Mouse (Mus musculus): ENCODE measurements at regions not wholly inside any gene's neighbourhood (a gene's known extent, or its start where the extent isn't known, plus 50 kb on each side); places are given as distances from the start of the nearest gene placed in this dataset.

DNA sequence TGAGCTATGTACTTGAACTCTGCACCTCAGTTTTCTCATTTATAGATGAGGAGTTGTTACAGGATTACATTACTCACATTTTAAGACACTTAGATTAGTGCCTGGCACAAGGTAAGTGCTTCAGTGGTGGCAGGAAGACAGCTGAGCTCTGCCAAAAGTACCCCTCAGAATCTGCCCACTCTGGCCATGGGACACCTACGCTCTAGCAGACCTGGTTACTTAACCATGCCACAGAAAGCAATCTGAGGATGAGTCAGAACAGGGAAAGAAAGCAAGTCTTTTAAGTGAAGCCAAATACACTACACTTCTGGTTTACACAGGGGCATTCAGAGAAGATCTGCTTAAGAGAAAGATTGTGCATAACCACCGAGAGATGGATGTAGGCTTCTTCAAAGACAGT lies 215.5 kb upstream of the Car8 start:
- no peak for TF ChIP-seq GATA4 (IDR thresholded peaks at IDR 0.05; ENCODE audit: insufficient replicate concordance, low read length)

- TF ChIP-seq GATA4 (IDR thresholded peaks at IDR 0.05; ENCODE audit: insufficient replicate concordance, low read length): no peak
Measured at GRCm38 (mm10) chr4:8432393-8432792, 193.6 kb upstream of the Car8 start.

DNA sequence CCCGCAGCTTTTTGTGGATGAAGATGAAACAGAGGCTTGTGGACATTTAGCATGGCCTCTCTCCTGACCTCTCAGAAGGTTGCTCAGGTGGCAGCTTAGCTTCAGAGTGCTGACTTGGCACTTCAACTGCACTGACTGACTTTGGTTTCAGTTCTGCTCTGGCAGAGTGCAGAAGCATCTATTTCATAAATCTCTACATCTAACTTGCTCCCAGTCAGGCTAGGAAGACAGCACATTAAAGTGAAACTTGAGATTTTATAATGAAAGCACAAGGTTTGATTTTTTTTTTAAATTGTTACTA lies 192.1 kb upstream of the Car8 start:
- TF ChIP-seq GATA4 (IDR thresholded peaks at IDR 0.05; ENCODE audit: insufficient replicate concordance, low read length): no peak

DNA sequence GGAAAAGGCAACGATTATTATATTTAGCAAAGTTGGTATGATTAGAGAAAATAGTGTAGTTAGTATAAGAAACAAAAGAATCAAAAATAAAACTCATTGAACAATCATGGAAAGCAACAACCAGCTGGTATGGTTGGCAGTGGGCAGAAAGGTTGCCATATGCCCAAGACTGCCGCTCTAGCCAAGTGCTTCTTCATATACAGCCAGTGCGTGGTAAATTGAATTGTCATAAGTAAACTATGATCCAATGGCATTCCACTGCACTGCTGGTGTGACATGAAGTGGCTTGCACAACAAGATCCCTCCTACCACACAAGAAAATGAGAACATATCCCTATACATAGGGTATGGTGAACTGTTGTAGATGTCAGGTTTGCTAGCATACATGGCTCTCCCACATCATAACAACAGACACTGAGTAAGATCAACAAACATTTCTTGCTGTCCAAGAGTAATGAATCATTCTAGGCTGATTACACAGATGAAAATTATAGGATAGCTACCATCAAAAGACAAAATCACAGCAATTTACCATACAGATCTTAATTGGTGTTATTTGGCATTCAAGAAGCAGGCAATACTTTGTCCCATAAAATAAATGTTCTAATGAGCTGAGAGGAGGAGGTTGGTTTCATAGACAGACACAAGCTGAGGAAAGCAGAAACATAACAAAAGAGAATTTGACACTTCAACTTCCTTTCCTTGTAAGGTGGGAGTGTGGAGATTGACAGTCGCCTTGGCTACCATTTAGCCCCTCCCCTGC lies 191.6 kb upstream of the Car8 start:
- TF ChIP-seq GATA4 (IDR thresholded peaks at IDR 0.05; ENCODE audit: insufficient replicate concordance, low read length): no peak

GRCm38 (mm10) chr4:8429771-8430170 lies 190.9 kb upstream of the Car8 start:
- TF ChIP-seq GATA4 (IDR thresholded peaks at IDR 0.05; ENCODE audit: insufficient replicate concordance, low read length): no peak

DNA sequence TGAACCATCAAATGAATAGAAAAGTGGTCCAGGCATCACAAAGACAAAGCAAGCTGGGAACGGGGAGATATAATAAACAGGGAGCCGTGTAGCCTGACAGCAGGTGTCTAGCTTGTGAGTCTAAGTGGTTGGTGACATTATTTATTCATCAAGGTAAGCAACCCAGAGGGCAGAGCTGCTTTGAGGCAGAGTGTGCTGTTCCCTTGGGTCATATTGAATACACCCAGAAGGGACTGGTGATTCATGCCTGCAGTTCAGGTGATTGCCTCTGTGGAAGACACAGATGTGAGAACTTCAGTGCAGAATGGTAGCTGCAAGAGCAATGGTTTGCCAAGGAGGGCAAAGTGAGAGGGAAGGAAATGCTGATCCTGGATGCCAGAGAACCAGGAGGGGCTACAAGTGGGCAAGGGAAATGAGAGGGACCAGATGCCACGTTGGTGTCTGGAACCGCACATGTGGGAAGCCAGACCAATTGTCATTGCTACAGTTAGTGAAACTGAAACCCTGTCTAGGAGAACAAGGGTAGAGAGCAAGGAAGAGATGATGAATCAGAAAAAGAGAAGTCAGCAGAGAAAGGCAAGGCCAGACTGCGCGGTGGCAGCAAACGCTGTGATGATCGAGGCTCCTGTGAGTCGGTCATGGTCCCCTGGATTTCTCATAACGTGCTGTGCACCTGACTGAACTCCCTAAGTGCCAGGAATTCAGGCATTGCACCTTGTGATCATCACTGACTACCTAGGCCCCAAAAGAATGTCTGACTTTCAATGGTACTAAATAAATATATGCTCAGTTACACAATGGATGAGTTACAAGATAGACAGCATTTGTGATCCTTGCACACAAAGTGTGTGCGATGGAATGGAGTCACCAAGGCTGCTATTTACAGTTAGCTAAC lies 190.0 kb upstream of the Car8 start:
- no peak for TF ChIP-seq GATA4 (IDR thresholded peaks at IDR 0.05; ENCODE audit: insufficient replicate concordance, low read length)

- TF ChIP-seq GATA4 (IDR thresholded peaks at IDR 0.05; ENCODE audit: insufficient replicate concordance, low read length): no peak
Measured at GRCm38 (mm10) chr4:8427812-8428211, 189.0 kb upstream of the Car8 start.

DNA sequence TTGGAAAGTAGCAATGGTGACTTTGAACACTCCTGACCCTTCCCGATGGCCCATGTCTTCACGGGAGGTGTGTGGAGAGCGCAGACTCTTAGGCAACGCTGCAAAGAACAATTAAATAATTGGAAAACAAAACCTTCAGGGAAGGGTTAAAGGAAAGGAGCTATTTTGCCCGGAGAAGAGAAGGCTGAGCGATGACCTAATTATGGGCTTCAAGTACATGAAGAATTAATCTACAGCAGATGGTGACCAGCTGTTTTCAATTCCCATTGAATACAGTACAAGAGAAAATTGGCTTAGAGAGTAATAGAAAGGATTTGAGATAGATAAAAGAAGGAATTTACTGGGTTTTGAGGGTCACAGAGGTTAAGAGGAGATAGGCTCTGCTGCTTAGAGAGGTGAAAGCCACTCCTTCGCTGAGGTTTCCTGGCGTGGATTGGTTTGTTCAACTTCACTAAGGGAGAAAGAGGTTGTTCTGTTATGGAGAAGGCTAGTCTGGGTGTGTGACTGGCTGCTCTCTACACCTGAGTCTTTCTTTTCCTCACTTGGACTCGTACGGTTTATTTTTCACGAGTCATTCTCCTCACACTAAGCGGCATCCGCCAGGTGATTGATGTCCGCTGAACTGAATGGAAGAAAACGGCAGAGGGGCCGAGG lies 184.7 kb upstream of the Car8 start:
- no peak for TF ChIP-seq GATA4 (IDR thresholded peaks at IDR 0.05; ENCODE audit: insufficient replicate concordance, low read length)

DNA sequence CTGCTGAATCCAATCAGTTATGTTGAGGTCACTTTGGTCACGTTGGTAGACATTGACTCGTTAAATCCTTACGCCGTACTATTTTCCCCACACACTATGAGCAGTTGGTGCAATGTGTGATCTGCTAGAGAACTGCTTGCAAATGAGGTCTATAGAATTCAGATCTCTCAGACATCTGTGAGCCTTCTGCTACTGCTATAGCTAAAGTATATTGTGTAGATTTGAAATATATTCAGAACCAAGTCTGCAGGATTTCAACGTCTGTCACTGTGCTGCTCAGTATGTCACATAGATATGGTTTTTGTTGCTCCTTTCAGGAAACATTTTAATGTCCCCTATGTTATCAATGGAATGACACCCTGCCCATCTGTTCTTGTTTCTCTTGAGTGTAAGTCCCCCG lies 182.4 kb upstream of the Car8 start:
- TF ChIP-seq GATA4 (IDR thresholded peaks at IDR 0.05; ENCODE audit: insufficient replicate concordance, low read length): no peak

DNA sequence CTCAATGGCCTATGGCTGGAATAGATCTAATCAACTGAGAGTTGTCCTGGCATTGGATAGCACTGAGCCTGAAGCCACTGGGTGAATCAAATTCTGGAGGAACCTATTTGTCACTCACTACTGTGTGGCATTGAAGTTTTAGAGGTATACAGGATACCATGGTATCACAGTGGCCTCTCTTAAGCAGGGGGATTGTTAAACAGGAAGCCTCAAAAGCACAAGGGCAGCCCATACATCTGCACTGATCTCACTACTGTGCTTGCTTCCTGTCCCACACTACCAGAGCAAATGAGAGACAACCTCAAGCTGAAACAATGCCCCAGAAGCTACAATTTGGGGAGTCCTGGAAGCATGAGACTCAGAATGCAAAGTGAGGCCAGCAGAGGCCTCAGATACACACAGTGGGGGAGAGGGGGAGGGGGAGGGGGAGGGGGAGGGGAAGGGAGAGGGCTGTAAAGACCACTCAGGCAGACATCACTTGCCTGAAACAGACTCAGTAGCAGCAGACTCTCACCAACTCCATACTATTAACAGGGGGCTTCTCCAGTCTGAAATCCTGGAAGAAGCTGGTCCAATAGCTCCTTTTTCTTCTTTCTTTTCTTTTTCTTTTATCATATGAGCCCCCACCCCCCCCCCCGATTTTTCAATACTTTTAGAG lies 179.7 kb upstream of the Car8 start:
- no peak for TF ChIP-seq GATA4 (IDR thresholded peaks at IDR 0.05; ENCODE audit: insufficient replicate concordance, low read length)

DNA sequence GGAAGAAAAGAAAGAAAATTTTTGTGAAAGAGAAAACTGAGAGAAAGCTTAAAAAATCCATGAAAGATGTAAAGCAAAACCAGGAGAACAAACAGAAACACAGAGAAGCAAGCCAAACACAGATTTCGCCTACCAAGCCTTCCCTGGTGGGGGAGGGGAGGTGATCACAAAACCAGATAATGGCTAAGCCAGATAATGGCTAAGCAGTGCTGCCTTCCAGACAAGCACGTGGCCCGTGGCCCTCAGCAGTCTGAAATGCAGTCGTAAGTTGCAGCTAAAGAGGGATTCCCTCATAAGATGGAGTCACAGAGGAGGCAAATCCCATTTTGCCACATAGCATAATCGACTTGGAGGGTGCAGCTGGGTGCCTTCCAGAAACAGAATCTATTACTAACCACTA lies 179.0 kb upstream of the Car8 start:
- no peak for TF ChIP-seq GATA4 (IDR thresholded peaks at IDR 0.05; ENCODE audit: insufficient replicate concordance, low read length)

DNA sequence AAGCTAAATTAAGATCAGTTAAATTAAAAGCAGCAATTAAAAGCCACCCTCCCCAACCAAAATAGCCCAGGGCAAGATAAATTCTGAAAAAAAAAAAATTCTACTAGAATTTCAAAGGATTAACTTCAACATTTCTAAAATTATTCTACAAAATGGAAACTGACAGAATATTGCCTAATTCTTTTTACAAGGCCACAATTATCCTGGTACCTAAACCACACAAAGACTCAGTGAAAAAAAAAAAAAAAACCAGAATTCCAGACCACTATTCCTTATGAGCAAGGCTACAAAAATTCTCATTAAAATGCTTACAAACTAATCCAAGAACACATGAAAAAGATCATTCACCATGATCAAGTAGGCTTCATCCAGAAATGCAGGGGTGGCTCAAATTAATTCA lies 174.5 kb upstream of the Car8 start:
- TF ChIP-seq GATA4 (IDR thresholded peaks at IDR 0.05; ENCODE audit: insufficient replicate concordance, low read length): no peak

DNA sequence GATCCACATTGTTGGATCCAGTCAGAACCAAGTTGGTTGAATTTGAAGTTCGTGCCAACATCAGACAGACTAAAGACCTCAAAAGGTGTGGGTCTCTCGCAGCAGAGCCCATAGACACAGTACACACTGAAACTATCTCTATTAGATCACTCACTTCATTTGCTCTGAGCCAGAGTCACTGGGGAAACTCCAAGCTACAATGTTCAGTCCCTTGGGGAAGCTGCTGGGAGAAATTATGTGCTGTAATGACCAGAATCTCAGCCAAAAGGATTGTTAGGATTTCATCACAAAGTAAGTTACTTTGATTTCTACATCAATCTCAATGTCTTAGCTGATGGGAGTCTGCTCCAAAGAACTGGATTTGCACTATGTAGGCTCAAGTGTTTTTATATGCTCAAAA lies 161.2 kb upstream of the Car8 start:
- no peak for TF ChIP-seq GATA4 (IDR thresholded peaks at IDR 0.05; ENCODE audit: insufficient replicate concordance, low read length)

- TF ChIP-seq GATA4 (IDR thresholded peaks at IDR 0.05; ENCODE audit: insufficient replicate concordance, low read length): no peak
Measured at GRCm38 (mm10) chr4:8399430-8399829, 160.6 kb upstream of the Car8 start.

DNA sequence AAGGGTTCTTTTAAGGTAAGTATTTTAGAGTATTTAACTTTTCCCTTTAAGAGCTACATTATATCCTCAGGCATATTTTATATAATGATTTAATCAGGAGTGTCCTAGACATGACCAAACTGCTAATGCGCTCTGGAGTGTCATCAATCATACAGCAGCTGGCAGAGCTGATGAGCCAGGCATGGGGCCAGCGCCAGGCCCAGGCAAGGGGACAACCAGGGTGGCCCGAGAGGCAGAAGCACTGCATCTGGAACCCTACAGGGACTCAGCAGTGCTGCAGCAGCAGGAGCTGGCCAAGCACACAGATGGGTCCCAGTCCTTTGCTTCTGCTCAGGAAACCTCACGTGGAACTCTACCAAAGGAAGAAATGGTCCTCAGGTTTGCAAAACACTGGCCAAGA lies 160.1 kb upstream of the Car8 start:
- no peak for TF ChIP-seq GATA4 (IDR thresholded peaks at IDR 0.05; ENCODE audit: insufficient replicate concordance, low read length)

Data from liver, adult (tissue).